In the genomic region with DNA sequence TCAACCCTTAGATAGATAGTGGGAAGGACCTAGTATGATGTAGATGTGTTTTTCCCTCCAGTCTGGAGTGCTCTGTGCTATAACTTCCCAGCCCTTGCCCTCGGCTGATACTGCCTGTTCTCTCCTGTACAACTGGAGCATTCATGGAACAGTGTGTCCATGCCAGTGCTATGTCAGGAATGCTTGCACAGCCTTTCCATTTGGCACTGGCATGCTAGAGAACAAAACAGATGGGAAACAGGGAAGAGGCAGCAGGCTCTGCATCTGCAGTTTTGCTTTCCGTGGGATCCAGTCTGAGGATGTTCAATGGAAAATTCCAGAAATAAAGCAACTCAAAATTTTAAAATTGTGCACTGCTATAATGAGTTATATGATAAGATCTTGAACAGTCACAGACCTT, we compare ENCODE assay signal across 8 mouse cellular contexts. TPM values are rescaled to one million over a fixed set of nuclear protein-coding genes. Genes with fewer than 3 reads are reported as not detected.
A peak's percentile ranks its signal among the peaks of the same experiment; 100 is the strongest.
DNase-seq lines count a peak whose midpoint lies in the region; ATAC-seq and TF ChIP-seq lines count a peak whose summit lies in the region.

No protein-coding gene starts in this region.

- peak; percentile 77 for ATAC-seq in frontal cortex, adult (ENCODE audit: low TSS enrichment)
- ATAC-seq in liver, postnatal 0 days: no peak
- ATAC-seq in hindbrain, embryonic 12.5 days (ENCODE audit: low FRiP score): no peak

- no peak for TF ChIP-seq CTCF in liver, postnatal 0 days (IDR thresholded peaks at IDR 0.05; ENCODE audit: low read depth)

- H3K4me3 ChIP-seq in liver, postnatal 0 days (ENCODE audit: low read depth, low read length): no peak overlapping the region
- H3K4me3 ChIP-seq in hindbrain, embryonic 12.5 days: no peak overlapping the region

- H3K9me3 ChIP-seq in liver, postnatal 0 days (ENCODE audit: low read length): no peaks in the 10 kb centered on the region
- no peaks in the 10 kb centered on the region for H3K9me3 ChIP-seq in hindbrain, embryonic 12.5 days (replicated peaks)

- H3K4me1 ChIP-seq in liver, postnatal 0 days (ENCODE audit: insufficient read depth): no peaks in the 10 kb centered on the region
- no peaks in the 10 kb centered on the region for H3K4me1 ChIP-seq in hindbrain, embryonic 12.5 days

- no peak overlapping the region for H3K27ac ChIP-seq in liver, postnatal 0 days (ENCODE audit: low read depth)
- no peak overlapping the region for H3K27ac ChIP-seq in hindbrain, embryonic 12.5 days

- DNase-seq in frontal cortex, postnatal 25 days (ENCODE audit: low spot score in 2 of 2): no peak
- peak; percentile 25 to 37 for DNase-seq in cerebellum, postnatal 36 days
- DNase-seq in heart, postnatal 4 days: peak; percentile 33
- peak; percentile 31 for DNase-seq in lung, postnatal 14 days
- DNase-seq in adrenal gland, postnatal 14 days: no peak
- DNase-seq in liver, postnatal 0 days: no peak

- no peak overlapping the region for H3K4me2 ChIP-seq in liver, postnatal 0 days (ENCODE audit: low read depth, low read length)
- H3K4me2 ChIP-seq in hindbrain, embryonic 12.5 days (replicated peaks): no peak overlapping the region

- WGBS in liver, postnatal 0 days (ENCODE audit: insufficient replicate concordance): 90% methylated on average over 2 of the region's 2 CpGs
- WGBS in hindbrain, embryonic 12.5 days: 90% methylated on average over 2 of the region's 2 CpGs

- no peaks in the 10 kb centered on the region for H3K27me3 ChIP-seq in liver, postnatal 0 days (ENCODE audit: insufficient read depth, low read length)
- H3K27me3 ChIP-seq in hindbrain, embryonic 12.5 days: no peaks in the 10 kb centered on the region

- TF ChIP-seq EP300 in liver, postnatal 0 days (IDR thresholded peaks at IDR 0.05; ENCODE audit: low read depth): no peak

- H3K36me3 ChIP-seq in liver, postnatal 0 days (replicated peaks; ENCODE audit: insufficient read depth, low read length): peaks cover 42% of the 10 kb centered on the region
- peaks cover 57% of the 10 kb centered on the region for H3K36me3 ChIP-seq in hindbrain, embryonic 12.5 days

- H3K9ac ChIP-seq in liver, postnatal 0 days (replicated peaks): no peak overlapping the region
- no peak overlapping the region for H3K9ac ChIP-seq in hindbrain, embryonic 12.5 days

RNA-seq across cellular contexts. Expression of gene Sfswap, which starts 33.5 kb away (rescaled TPM):
- total RNA-seq in heart, postnatal 4 days (2021): 10 to 100 TPM; 55.4 to 56.2 TPM
- 57.9 and 65.5 TPM in 2 replicates for total RNA-seq in adrenal gland, postnatal 14 days (2021)
- 10.6 and 11.0 TPM in 2 replicates for polyA plus RNA-seq in liver, postnatal 0 days (2015; fragmentation: Nextera tagmentation; extraction: Ambion mirVana)
- polyA plus RNA-seq in hindbrain, embryonic 12.5 days (2016; fragmentation: Nextera tagmentation; extraction: Ambion mirVana): 60.7 and 70.4 TPM in 2 replicates

RNA-seq across cellular contexts. Expression of gene Mmp17, which starts 49.5 kb away (rescaled TPM):
- 1 to 10 TPM; 1.0 to 1.5 TPM for total RNA-seq in heart, postnatal 4 days (2021)
- 1.2 and 1.7 TPM in 2 replicates for total RNA-seq in adrenal gland, postnatal 14 days (2021)
- polyA plus RNA-seq in liver, postnatal 0 days (2015; fragmentation: Nextera tagmentation; extraction: Ambion mirVana): 0.07 and 0.11 TPM in 2 replicates
- 6.7 and 8.5 TPM in 2 replicates for polyA plus RNA-seq in hindbrain, embryonic 12.5 days (2016; fragmentation: Nextera tagmentation; extraction: Ambion mirVana)

Comparison
In these comparisons a context has a peak if more than half of its experiments do, and no peak if none do; other contexts are left out.
1. DNase-seq: peak in cerebellum, postnatal 36 days (2 of 2), heart, postnatal 4 days (single experiment) and lung, postnatal 14 days (single experiment); none in frontal cortex, postnatal 25 days (0 of 2), adrenal gland, postnatal 14 days (single experiment) and liver, postnatal 0 days (single experiment).